Comparison of ENCODE assay signal across 8 mouse cellular contexts in genomic region chr2:59697722-59698634, GRCm38 (mm10).
A peak's percentile ranks its signal among the peaks of the same experiment; 100 is the strongest.
DNase-seq lines count a peak whose midpoint lies in the region; ATAC-seq and TF ChIP-seq lines count a peak whose summit lies in the region.

No protein-coding gene starts in this region.

- peak overlapping the region; percentile 3; the same call in 1 of the 2 replicates for H3K9ac ChIP-seq in lung, embryonic 14.5 days
- H3K9ac ChIP-seq in embryonic facial prominence, embryonic 14.5 days (ENCODE audit: low read depth, low read length) = no peak overlapping the region
- H3K9ac ChIP-seq in intestine, embryonic 14.5 days (ENCODE audit: low read length) = no peak overlapping the region
- H3K9ac ChIP-seq in midbrain, embryonic 13.5 days (replicated peaks) = 0 out of 2 replicates have a peak overlapping the region, but pooled peaks have one; percentile 1

- 5% methylated on average over 16 of the region's 16 CpGs for WGBS in lung, embryonic 14.5 days
- 12% methylated on average over 16 of the region's 16 CpGs for WGBS in lung, adult 2 months
- 1% methylated on average over 15 of the region's 16 CpGs for WGBS in embryonic facial prominence, embryonic 14.5 days
- WGBS in intestine, embryonic 14.5 days = 5% methylated on average over 16 of the region's 16 CpGs
- WGBS in midbrain, embryonic 13.5 days = 2% methylated on average over 16 of the region's 16 CpGs

- H3K36me3 ChIP-seq in lung, embryonic 14.5 days (ENCODE audit: insufficient read depth) = 0 out of 2 replicates have a peak, but pooled peaks cover 7% of the 10 kb centered on the region
- H3K36me3 ChIP-seq in embryonic facial prominence, embryonic 14.5 days (ENCODE audit: control insufficient read depth, insufficient read depth, low read length) = 0 out of 2 replicates have a peak, but pooled peaks cover 6% of the 10 kb centered on the region
- H3K36me3 ChIP-seq in intestine, embryonic 14.5 days (ENCODE audit: control insufficient read depth, insufficient read depth, low read length) = no peaks in the 10 kb centered on the region
- H3K36me3 ChIP-seq in midbrain, embryonic 13.5 days = no peaks in the 10 kb centered on the region

- H3K4me2 ChIP-seq in lung, embryonic 14.5 days = peak overlapping the region; percentile 48
- H3K4me2 ChIP-seq in embryonic facial prominence, embryonic 14.5 days (ENCODE audit: low read depth, low read length) = peak overlapping the region; percentile 39
- H3K4me2 ChIP-seq in intestine, embryonic 14.5 days (ENCODE audit: low read length) = peak overlapping the region; percentile 42
- peak overlapping the region; percentile 49 for H3K4me2 ChIP-seq in midbrain, embryonic 13.5 days (replicated peaks)

- peak; percentile 67 for DNase-seq in lung, embryonic 14.5 days
- DNase-seq in lung, adult 2 months = no peak
- DNase-seq in embryonic facial prominence, embryonic 14.5 days (ENCODE audit: low spot score) = peak; percentile 89
- DNase-seq in intestine, embryonic 14.5 days (ENCODE audit: low spot score) = no peak
- DNase-seq in cerebellum, adult 8-10 months = no peak
- DNase-seq in layer of hippocampus, postnatal 36 days = no peak
- DNase-seq in left cerebral cortex, adult 18-20 months (ENCODE audit: low spot score in 2 of 2) = no peak

- H3K4me1 ChIP-seq in lung, embryonic 14.5 days (ENCODE audit: insufficient read depth) = peaks cover 16% of the 10 kb centered on the region
- peaks cover 15% of the 10 kb centered on the region for H3K4me1 ChIP-seq in lung, adult 2 months (ENCODE audit: control insufficient read depth, insufficient read depth, low read length)
- peaks cover 29% of the 10 kb centered on the region for H3K4me1 ChIP-seq in embryonic facial prominence, embryonic 14.5 days (ENCODE audit: control insufficient read depth, insufficient read depth, low read length)
- peaks cover 21% of the 10 kb centered on the region for H3K4me1 ChIP-seq in intestine, embryonic 14.5 days (replicated peaks; ENCODE audit: control insufficient read depth, insufficient read depth, low read length)
- peaks cover 19% of the 10 kb centered on the region for H3K4me1 ChIP-seq in midbrain, embryonic 13.5 days (replicated peaks)

- no peak for TF ChIP-seq POLR2A in lung, adult 2 months (IDR thresholded peaks at IDR 0.05; ENCODE audit: borderline replicate concordance, extremely low read depth, low read depth, low read length)

- peak overlapping the region; percentile 69; the same call in 1 of the 2 replicates for H3K27ac ChIP-seq in lung, embryonic 14.5 days (ENCODE audit: low read depth)
- H3K27ac ChIP-seq in embryonic facial prominence, embryonic 14.5 days (replicated peaks; ENCODE audit: low read depth, low read length) = peak overlapping the region; percentile 65
- peak overlapping the region; percentile 47 for H3K27ac ChIP-seq in intestine, embryonic 14.5 days (ENCODE audit: low read depth)
- no peak overlapping the region for H3K27ac ChIP-seq in midbrain, embryonic 13.5 days

- ATAC-seq in lung, embryonic 14.5 days (ENCODE audit: insufficient read depth) = peak; percentile 81
- ATAC-seq in embryonic facial prominence, embryonic 14.5 days (ENCODE audit: low read depth) = peak; percentile 86
- ATAC-seq in intestine, embryonic 14.5 days (replicated peaks; ENCODE audit: low FRiP score, low TSS enrichment, low read depth) = peak; percentile 85
- peak; percentile 90 for ATAC-seq in midbrain, embryonic 13.5 days

- H3K9me3 ChIP-seq in lung, embryonic 14.5 days (ENCODE audit: low read depth, low read length) = no peaks in the 10 kb centered on the region
- no peaks in the 10 kb centered on the region for H3K9me3 ChIP-seq in embryonic facial prominence, embryonic 14.5 days (ENCODE audit: control insufficient read depth, low read length)
- H3K9me3 ChIP-seq in intestine, embryonic 14.5 days (ENCODE audit: control insufficient read depth, low read length) = no peaks in the 10 kb centered on the region
- no peaks in the 10 kb centered on the region for H3K9me3 ChIP-seq in midbrain, embryonic 13.5 days

- 0 out of 2 replicates have a peak overlapping the region, but pooled peaks have one; percentile 5 for H3K4me3 ChIP-seq in lung, embryonic 14.5 days (ENCODE audit: low read depth, low read length)
- no peak overlapping the region for H3K4me3 ChIP-seq in lung, adult 2 months (replicated peaks; ENCODE audit: extremely low read depth, low read depth, low read length)
- no peak overlapping the region for H3K4me3 ChIP-seq in embryonic facial prominence, embryonic 14.5 days (ENCODE audit: low read depth, low read length)
- H3K4me3 ChIP-seq in intestine, embryonic 14.5 days (ENCODE audit: low read depth, low read length) = peak overlapping the region; percentile 20
- H3K4me3 ChIP-seq in midbrain, embryonic 13.5 days (replicated peaks) = peak overlapping the region; percentile 3; the same call in 1 of the 2 replicates

- no peak for TF ChIP-seq CTCF in lung, embryonic 14.5 days (IDR thresholded peaks at IDR 0.05; ENCODE audit: low read depth)
- no peak for TF ChIP-seq CTCF in lung, adult 2 months (IDR thresholded peaks at IDR 0.05; ENCODE audit: insufficient read depth, low read length)

- no peaks in the 10 kb centered on the region for H3K27me3 ChIP-seq in lung, embryonic 14.5 days (ENCODE audit: insufficient read depth, low read length)
- no peaks in the 10 kb centered on the region for H3K27me3 ChIP-seq in embryonic facial prominence, embryonic 14.5 days (replicated peaks; ENCODE audit: control insufficient read depth, insufficient read depth, low read length)
- H3K27me3 ChIP-seq in intestine, embryonic 14.5 days (replicated peaks; ENCODE audit: control insufficient read depth, insufficient read depth, low read length) = no peaks in the 10 kb centered on the region
- no peaks in the 10 kb centered on the region for H3K27me3 ChIP-seq in midbrain, embryonic 13.5 days

Comparison
In these comparisons a context has a peak if more than half of its experiments do, and no peak if none do; other contexts are left out.
1. DNase-seq: peak in lung, embryonic 14.5 days (single experiment) and embryonic facial prominence, embryonic 14.5 days (single experiment); none in lung, adult 2 months (single experiment), intestine, embryonic 14.5 days (single experiment), cerebellum, adult 8-10 months (single experiment), layer of hippocampus, postnatal 36 days (0 of 2) and left cerebral cortex, adult 18-20 months (0 of 2).
2. H3K4me3 ChIP-seq: peak in lung, embryonic 14.5 days (single experiment), intestine, embryonic 14.5 days (single experiment) and midbrain, embryonic 13.5 days (single experiment); none in lung, adult 2 months (single experiment) and embryonic facial prominence, embryonic 14.5 days (single experiment).
3. H3K9ac ChIP-seq: peak in lung, embryonic 14.5 days (single experiment) and midbrain, embryonic 13.5 days (single experiment); none in embryonic facial prominence, embryonic 14.5 days (single experiment) and intestine, embryonic 14.5 days (single experiment).
4. Peak in every context shown above with its lines, with median percentiles within 50 percentile points of each other: ATAC-seq and H3K4me2 ChIP-seq.